Mouse (Mus musculus) 3T3-L1 (cell line): ENCODE data around the gene Mtrex.

Source experiments
- DNase-seq: peaks from one replicate; pipeline ENCODE4 v3.0.0-alpha.2; 2015; ENCODE audit warnings: low read depth, low spot score

Gene Mtrex

DNA sequence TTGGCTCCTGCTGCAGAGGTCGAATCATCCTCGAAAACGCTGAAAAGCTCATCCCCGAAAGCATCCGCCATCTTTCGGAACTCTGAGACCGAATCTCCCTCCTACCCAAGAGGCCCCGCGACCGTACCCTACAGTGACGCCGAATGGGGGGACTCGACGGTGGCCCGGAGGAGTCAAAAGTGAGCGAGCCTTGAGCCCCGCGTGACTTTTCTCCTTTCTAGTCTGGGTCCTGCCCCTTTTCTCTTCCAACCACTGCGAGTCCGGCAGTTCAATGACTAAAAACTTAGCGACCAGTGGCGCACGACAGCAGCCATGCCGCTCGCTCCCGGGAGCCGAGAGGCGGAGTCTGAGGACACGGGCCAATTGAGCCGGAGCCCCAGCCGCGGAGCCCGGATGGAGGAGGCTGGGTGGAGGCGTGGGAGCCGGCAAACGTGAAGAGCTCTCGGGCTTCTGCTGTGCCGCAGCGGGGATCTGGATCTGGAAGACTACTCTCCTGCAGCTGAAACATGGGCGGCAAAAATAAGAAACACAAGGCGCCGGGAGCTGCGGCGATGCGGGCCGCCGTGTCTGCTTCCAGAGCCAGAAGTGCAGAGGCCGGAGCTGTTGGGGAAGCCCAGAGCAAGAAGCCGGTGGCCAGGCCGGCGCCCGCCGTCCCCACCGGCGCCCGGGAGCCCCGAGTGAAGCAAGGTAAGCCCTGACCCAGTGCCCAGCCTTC, at the start of gene Mtrex, which contains the start of gene Dhx29:
Gene Mtrex, minus strand, starts transcription at position 112 of the 715 bp plus-strand sequence.
Gene Dhx29, plus strand, starts transcription at position 168 of the 715 bp plus-strand sequence.
- peak; percentile 98 for DNase-seq

GRCm38 (mm10) chr13:112976720-112977119, 49.5 kb upstream of the Mtrex start:
- no peak for DNase-seq

- DNase-seq, result no peak
Measured at GRCm38 (mm10) chr13:112967267-112967666, 40.1 kb upstream of the Mtrex start.

GRCm38 (mm10) chr13:112964421-112964820, 37.2 kb upstream of the Mtrex start:
- DNase-seq, result no peak

- DNase-seq, result no peak
Measured at GRCm38 (mm10) chr13:112963081-112963480, 35.9 kb upstream of the Mtrex start.

- no peak for DNase-seq
Measured at GRCm38 (mm10) chr13:112954067-112954466, 26.9 kb upstream of the Mtrex start.

- no peak for DNase-seq
Measured at GRCm38 (mm10) chr13:112945900-112946299, 18.7 kb upstream of the Mtrex start.

GRCm38 (mm10) chr13:112945312-112945711, 18.1 kb upstream of the Mtrex start:
- no peak for DNase-seq

- DNase-seq, result no peak
Measured at GRCm38 (mm10) chr13:112941879-112942330, 14.7 kb upstream of the Mtrex start.

DNA sequence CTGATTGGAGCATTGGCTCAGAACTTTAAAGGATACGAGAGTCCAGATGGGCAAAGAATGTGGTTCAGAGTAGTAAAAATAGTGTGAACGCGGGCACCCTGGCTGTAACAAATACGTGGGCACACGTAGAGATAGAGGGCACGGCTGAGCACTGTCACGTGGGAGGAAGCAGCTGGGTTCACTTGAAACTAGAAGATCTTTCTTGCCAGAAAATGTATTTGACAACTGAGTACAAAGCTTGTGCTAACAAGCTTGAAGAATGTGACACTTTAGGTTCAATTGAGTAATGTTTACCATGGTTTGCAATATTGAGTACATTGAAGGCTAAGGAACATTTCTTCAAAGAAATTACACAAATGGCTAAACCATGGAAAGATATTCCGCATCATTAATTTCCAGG, 10.9 kb upstream of the Mtrex start:
- no peak for DNase-seq

DNA sequence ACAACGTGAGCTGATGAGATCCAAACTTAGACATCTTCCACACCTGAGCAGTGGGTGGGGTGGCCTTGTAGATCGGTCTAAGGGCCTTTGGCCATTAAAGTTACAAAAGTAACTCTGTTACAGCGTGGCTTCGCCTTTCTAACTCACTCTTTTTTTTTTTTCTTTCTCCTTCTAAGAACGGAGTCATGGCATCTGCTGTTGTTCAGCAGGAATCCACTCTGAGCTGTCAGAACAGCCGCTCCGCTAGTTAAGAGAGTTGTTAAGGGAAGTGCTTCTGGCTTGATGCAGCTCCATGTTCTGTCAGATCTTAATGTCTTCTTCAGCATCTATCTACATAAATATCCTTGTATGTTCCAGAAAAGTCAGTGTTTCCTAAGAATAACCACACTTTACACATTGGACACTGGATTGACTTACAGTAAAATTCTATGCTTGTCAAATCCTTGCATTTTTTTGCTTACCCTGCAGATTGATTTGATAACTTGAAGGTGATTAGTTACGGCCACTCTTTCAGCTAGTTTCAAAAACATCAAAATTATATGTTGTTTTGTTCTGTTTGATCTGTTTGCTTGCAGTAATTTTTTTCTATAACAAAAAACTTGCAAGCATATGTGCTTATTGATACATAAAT, 955 bp upstream of the Mtrex start:
- DNase-seq, result peak; percentile 28

DNA sequence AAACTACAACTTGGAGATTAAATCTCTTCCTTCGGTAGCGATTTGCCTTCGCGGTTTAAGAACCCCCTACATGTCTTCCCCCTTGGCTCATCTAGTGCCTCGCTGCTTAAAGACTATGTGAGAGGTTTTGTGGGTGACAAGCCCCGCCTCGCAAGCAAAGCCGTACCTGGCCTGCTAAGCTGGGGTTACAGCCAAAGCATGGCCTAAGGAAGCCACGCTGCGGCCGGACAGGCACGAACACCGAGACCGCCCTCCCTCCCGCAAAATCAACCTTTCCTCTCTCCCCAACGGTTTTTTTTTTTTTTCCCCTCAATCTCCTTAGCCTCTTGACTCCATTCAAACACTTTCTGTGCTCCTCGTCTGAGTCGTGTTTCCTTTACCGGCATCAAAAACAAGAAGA, 402 bp downstream of the Mtrex start:
- DNase-seq, result peak; percentile 41

DNA sequence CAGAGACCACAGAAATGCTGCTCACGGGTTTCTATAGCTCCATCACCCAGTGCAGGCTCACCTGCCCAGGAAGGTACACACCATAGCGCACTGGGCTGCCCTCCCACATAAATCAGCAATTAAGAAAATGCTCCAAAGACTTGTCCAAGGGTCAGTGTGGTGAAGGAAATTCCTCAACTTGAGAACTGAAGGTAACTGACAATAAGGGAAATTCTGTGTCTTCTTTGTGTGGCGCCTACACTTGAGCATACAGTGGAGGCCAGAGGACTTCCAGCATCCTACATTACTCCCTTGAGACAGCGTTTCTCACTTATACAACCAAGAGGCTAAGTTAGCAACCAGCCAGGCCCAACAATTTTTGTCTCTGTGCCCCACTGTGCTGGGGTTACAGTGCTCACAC, 1.2 kb downstream of the Mtrex start:
- peak; percentile 27 for DNase-seq

GRCm38 (mm10) chr13:112925266-112925665, 1.9 kb downstream of the Mtrex start:
- no peak for DNase-seq

DNA sequence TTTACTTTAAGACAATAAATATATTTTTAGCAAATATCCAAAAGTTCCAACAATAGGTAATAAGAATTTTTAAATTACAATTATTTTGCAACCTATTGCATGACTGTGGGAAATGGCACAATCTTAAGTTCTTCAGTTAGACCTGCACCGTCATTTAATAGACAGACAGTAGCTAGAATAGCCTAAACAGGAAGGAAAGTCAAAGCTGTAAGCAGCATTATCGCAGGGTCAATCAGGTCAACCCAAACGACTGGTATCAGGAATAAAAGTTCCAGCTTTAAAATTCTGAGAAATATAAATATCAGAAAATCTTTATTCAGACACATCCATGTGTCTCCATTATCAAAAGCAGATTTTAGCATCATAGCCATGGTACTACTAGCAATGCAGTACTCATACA, 6.3 kb downstream of the Mtrex start:
- DNase-seq, result no peak

- no peak for DNase-seq
Measured at GRCm38 (mm10) chr13:112919141-112919865, 7.9 kb downstream of the Mtrex start.

DNA sequence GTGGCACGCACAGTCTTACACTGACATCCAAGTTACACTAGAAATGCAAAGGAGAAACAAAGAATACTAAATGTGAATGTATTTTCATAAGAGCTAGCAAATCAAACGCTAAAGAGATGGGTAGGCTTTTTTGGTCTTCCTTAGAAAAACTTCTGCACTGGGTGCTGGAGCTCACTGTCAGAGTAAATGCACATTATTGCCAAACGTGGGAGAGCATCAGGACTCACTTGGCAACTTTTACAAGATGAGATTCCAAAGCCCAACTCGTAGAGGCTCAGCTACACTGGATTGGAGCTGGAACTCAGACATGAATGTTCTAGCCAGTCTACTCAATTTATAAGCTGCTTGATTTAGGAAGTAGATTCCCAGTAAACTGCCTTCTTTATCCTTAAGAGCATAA, 16.8 kb downstream of the Mtrex start:
- no peak for DNase-seq

GRCm38 (mm10) chr13:112909663-112910062, 17.5 kb downstream of the Mtrex start:
- DNase-seq, result peak; percentile 67

DNA sequence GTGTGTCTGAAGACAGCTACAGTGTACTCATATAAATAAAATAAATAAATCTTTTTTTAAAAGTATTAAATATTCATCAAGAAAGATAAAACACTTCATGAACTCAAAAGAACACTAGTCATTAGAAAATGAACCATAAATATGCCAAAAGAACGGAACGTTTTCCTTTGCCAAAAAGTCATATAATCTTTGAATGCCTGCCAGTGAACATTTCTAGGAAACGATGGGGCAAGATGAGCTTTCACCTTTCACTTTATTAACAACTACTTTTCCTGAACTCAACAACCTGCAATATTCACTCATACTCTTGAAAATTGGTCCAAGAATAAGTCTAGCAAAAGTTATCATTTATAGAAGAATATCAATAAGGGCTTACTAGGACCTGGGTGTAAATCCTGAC, 25.0 kb downstream of the Mtrex start:
- DNase-seq, result no peak

GRCm38 (mm10) chr13:112887234-112887633, 40.0 kb downstream of the Mtrex start:
- DNase-seq, result no peak

GRCm38 (mm10) chr13:112871500-112872266, 55.5 kb downstream of the Mtrex start:
- peak; percentile 9 for DNase-seq
